Mouse (Mus musculus) CH12.LX (cell line): ENCODE measurements at regions not wholly inside any gene's neighbourhood (a gene's known extent, or its start where the extent isn't known, plus 50 kb on each side); places are given as distances from the start of the nearest gene placed in this dataset.

Source experiments
- DNase-seq: peaks from one replicate; pipeline ENCODE4 v3.0.0-alpha.2; 2013; ENCODE audit errors: extremely low read depth
- H3K27ac ChIP-seq: 2 replicates; pipeline ENCODE4 v1.5.1; 2012; ENCODE audit warnings: low read depth, mild to moderate bottlenecking, control low read depth, moderate library complexity; ENCODE audit not compliant: insufficient read depth
- H3K27me3 ChIP-seq: replicated peaks from 2 replicates; pipeline ENCODE3; 2012; ENCODE audit warnings: inconsistent platforms
- H3K36me3 ChIP-seq, 2 experiments: replicated peaks in 1 of 2; 2 replicates each; pipeline versions ENCODE3 to v1.6.1; 2012; ENCODE audit warnings: inconsistent platforms in 1 of 2, low read length in 1 of 2, mild to moderate bottlenecking in 1 of 2, mixed read lengths in 1 of 2, moderate library complexity in 1 of 2; ENCODE audit not compliant: control insufficient read depth in 1 of 2, insufficient read depth in 1 of 2
- H3K4me1 ChIP-seq, 2 experiments: 2 replicates each; pipeline ENCODE4 v1.6.1; 2012; ENCODE audit warnings: inconsistent platforms in 1 of 2, moderate library complexity in 1 of 2; ENCODE audit not compliant: insufficient read depth in 2 of 2, control insufficient read depth in 1 of 2
- H3K4me2 ChIP-seq: 2 replicates; pipeline ENCODE4 v1.6.1; 2012; ENCODE audit warnings: low read depth, mild to moderate bottlenecking, control low read depth; ENCODE audit not compliant: poor library complexity, insufficient read depth, severe bottlenecking
- H3K4me3 ChIP-seq, 3 experiments: fragments of 150-350 bp in 1 of 3; sonication (generic) in 1 of 3; replicated peaks in 1 of 3; 2 replicates each; pipeline versions ENCODE3 to v1.5.1; 2011 to 2012; ENCODE audit warnings: low read depth in 2 of 3, low read length in 2 of 3, mild to moderate bottlenecking in 2 of 3, moderate library complexity in 2 of 3, control low read depth in 1 of 3, improper control_type of control experiment in 1 of 3, inconsistent platforms in 1 of 3, mixed read lengths in 1 of 3; ENCODE audit not compliant: poor library complexity in 1 of 3
- H3K79me2 ChIP-seq: replicated peaks from 2 replicates; pipeline ENCODE4 v1.6.1; 2012; ENCODE audit warnings: mild to moderate bottlenecking, moderate library complexity; ENCODE audit not compliant: control insufficient read depth, poor library complexity, insufficient read depth, severe bottlenecking; ENCODE audit errors: extremely low read depth
- H3K9ac ChIP-seq: 2 replicates; pipeline ENCODE4 v1.6.1; 2012; ENCODE audit warnings: low read depth, mild to moderate bottlenecking, control low read depth, moderate library complexity; ENCODE audit not compliant: insufficient read depth
- H3K9me3 ChIP-seq: replicated peaks from 2 replicates; pipeline ENCODE3; 2012; ENCODE audit warnings: low read length, inconsistent platforms, mixed read lengths
- E2F4 ChIP-seq: IDR thresholded peaks from 2 replicates; pipeline ENCODE4 v1.6.1; 2011; ENCODE audit warnings: low read depth, low read length, improper control_type of control experiment; ENCODE audit not compliant: insufficient replicate concordance
- HCFC1 ChIP-seq: IDR thresholded peaks from 2 replicates; pipeline ENCODE4 v1.6.1; 2012; ENCODE audit warnings: low read depth, mild to moderate bottlenecking, inconsistent platforms, low read length, improper control_type of control experiment
- JUND ChIP-seq: conservative IDR thresholded peaks from 2 replicates; pipeline ENCODE4 v1.6.1; 2011; ENCODE audit warnings: low read depth, low read length, improper control_type of control experiment
- KAT2A ChIP-seq: IDR thresholded peaks from 2 replicates; pipeline ENCODE4 v1.6.1; 2012; ENCODE audit warnings: low read length, improper control_type of control experiment, inconsistent platforms; ENCODE audit not compliant: insufficient replicate concordance
- dilution Hi-C: fragments of 300-500 bp; cut with MboI; formaldehyde crosslinking; loops from 2 replicates; pipeline ENCODE4 v1.14.3; 2020; ENCODE audit warnings: low sequenced_read_pairs; ENCODE audit not compliant: extremely low pct_unique_long_range_greater_than_20kb, extremely low pct_ligation_motif_present
- in situ Hi-C: fragments of 300-500 bp; cut with MboI; formaldehyde crosslinking; loops from 3 replicates; pipeline ENCODE4 v1.14.3; 2019; ENCODE audit warnings: low sequenced_read_pairs, low pct_ligation_motif_present, low pct_unique_long_range_greater_than_20kb, mixed read lengths

DNA sequence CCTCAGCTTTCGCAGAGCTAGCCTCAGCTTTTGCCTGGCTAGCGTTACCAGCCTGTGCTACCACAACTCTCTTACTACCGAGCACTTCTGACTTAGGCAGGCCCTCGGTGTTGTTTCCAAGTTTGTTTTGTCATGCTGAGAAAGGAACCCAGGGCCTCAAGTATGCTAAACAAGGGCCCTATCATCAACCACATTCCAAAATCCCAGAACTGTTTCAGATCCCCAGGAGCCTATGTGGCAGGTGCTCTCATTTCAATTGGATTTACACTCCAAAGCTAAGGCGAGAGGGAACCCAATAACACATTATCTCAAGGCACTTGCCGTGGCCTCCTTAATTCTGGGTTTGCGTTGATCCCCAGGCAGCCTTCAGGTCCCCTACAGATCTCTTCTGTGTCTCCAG, 50.8 kb upstream of the Pja1 start:
- in situ Hi-C loops, result loop anchor here (10.0 to 25.0 kb wide), 2 partner anchors 110 to 387 kb away; partner anchors contain the start of gene Efnb1
- no peaks in the 10 kb centered on the region for H3K36me3 ChIP-seq
- H3K79me2 ChIP-seq, result no peaks in the 10 kb centered on the region
- H3K4me1 ChIP-seq, result peaks cover 0 to 12% of the 10 kb centered on the region in 2 experiments; a peak in 2 of 4 replicates
- TF ChIP-seq E2F4 (no peak), JUND (no peak), HCFC1 (no peak), KAT2A (no peak)
- H3K27ac ChIP-seq, result no peak overlapping the region
- dilution Hi-C loops, result no loop called here
- no peak overlapping the region for H3K9ac ChIP-seq
- H3K27me3 ChIP-seq, result no peaks in the 10 kb centered on the region
- DNase-seq, result no peak
- H3K4me3 ChIP-seq, result no peak overlapping the region
- no peaks in the 10 kb centered on the region for H3K9me3 ChIP-seq
- H3K4me2 ChIP-seq, result no peak overlapping the region
